Mouse (Mus musculus): ENCODE results near the gene Zscan22. TPM values are rescaled to one million over a fixed set of nuclear protein-coding genes. Genes with fewer than 3 reads are reported as not detected.

Gene Zscan22
- total and polyA plus RNA-seq, 2 experiments from 2014 or later = 2.5 to 7.7 TPM

DNA sequence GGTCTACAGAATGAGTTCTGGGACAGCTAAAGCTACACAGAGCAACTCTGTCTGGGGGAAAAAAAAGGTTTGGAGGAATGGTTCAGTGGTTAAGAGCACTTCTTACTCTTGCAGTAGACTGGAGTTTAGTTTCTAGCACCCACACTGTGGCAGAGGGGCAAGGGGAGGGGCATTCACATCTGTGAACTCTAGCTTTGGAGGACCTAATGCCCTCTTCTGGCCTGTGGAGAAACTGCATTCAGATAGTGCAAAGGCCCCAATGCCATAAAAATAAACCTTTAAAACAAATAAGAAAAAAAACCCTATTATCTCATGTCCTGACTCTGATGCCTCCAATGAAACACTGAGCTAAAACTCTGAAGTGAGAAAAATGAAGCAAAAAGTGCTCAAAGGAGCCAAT is 45.9 kb downstream of the Zscan22 start:
- Histone ChIP-seq H3K4me3 (ENCODE audit: low read length) (no peak overlapping the region), H3K4me1 (ENCODE audit: insufficient read depth, low read length) (no peaks in the 10 kb centered on the region), H3K36me3 (ENCODE audit: insufficient read depth, low read length) (no peaks in the 10 kb centered on the region), H3K27ac (no peak overlapping the region), H3K9ac (replicated peaks; ENCODE audit: low read length) (no peak overlapping the region), H3K9me3 (ENCODE audit: low read length) (no peaks in the 10 kb centered on the region), H3K4me2 (ENCODE audit: low read depth, low read length) (no peak overlapping the region), H3K27me3 (ENCODE audit: insufficient read depth, low read length) (no peaks in the 10 kb centered on the region)
- ATAC-seq (no peak), DNase-seq (ENCODE audit: low spot score) (no peak)
- TF ChIP-seq CTCF (IDR thresholded peaks at IDR 0.05; ENCODE audit: low read depth) = peak; percentile 39

DNA sequence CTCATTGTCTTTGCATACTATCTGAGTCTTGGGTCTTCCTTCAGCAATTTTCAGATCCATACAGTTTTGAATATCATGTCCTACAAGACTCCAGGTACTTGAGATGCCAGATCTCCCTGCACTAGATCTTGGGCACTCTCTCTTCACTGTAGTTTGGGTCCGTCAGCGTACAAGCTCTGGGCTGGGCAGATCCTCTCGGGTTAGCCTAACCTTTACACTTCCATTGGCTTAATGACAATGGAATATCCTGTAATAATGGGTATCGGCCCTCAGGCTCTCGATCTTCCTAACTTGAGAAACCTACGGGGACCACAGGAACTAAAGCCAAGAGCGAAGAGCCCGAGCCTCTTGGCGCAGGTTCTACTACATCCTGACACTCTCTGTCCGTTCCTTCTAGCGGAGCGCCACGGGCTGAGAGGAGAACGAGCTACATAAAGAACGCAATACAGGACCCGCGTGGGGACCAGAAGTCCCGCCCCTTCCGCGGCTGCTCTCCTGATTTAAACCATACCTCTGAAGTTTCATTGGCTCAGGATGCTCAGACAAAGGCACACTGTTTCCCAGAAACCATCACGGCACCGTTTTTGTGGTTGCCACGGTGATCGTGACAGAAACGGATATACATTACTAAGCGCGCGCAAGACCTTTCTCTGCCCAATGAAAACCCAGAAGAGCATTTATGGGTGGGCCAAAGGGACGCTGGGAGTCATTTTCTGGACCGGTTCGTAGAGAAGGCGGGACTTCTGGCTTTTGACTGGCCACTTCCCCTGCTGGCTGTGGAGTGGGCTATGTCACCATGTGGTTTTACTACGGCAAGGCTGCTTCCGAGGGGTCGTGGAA is 51.6 kb downstream of the Zscan22 start:
- H3K9me3 ChIP-seq (ENCODE audit: low read length) = no peaks in the 10 kb centered on the region
- ATAC-seq = peak; percentile 98
- TF ChIP-seq CTCF (IDR thresholded peaks at IDR 0.05; ENCODE audit: low read depth) = peak; percentile 27
- WGBS = 8% methylated on average over 35 of the region's 35 CpGs
- peak; percentile 98 for DNase-seq (ENCODE audit: low spot score)
- peak overlapping the region; percentile 89 for H3K4me2 ChIP-seq (ENCODE audit: low read depth, low read length)
- peak overlapping the region; percentile 40 for H3K4me3 ChIP-seq (ENCODE audit: low read length)
- no peaks in the 10 kb centered on the region for H3K36me3 ChIP-seq (ENCODE audit: insufficient read depth, low read length)
- peaks cover 5% of the 10 kb centered on the region; the same call in 1 of the 2 replicates for H3K4me1 ChIP-seq (ENCODE audit: insufficient read depth, low read length)
- H3K27me3 ChIP-seq (ENCODE audit: insufficient read depth, low read length) = no peaks in the 10 kb centered on the region
- H3K27ac ChIP-seq = peak overlapping the region; percentile 82
- peak overlapping the region; percentile 56 for H3K9ac ChIP-seq (replicated peaks; ENCODE audit: low read length)

DNA sequence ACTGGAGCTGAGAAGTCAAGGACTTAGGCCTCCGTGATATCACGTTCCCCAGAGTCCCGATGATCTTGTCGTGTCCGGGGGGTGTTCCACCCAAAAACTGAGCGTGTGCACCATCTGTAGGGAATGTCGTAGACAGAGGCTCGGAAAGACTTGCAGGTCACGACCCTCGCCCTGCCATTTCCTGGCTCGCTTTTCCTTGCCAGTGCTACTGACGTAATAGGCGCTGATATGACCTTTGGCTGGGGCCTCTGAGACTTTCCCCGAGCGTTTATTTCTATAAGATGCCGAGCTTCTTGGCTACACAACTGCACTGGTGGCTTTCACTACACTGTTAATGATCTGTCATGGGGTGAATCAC is 52.2 kb downstream of the Zscan22 start:
- Histone ChIP-seq H3K9ac (replicated peaks; ENCODE audit: low read length) (peak overlapping the region; percentile 56), H3K4me3 (ENCODE audit: low read length) (peak overlapping the region; percentile 40), H3K27me3 (ENCODE audit: insufficient read depth, low read length) (no peaks in the 10 kb centered on the region), H3K4me2 (ENCODE audit: low read depth, low read length) (peak overlapping the region; percentile 89), H3K36me3 (ENCODE audit: insufficient read depth, low read length) (no peaks in the 10 kb centered on the region), H3K27ac (peak overlapping the region; percentile 76), H3K9me3 (ENCODE audit: low read length) (no peaks in the 10 kb centered on the region), H3K4me1 (ENCODE audit: insufficient read depth, low read length) (peaks cover 5% of the 10 kb centered on the region; the same call in 1 of the 2 replicates)
- no peak for ATAC-seq
- DNase-seq (ENCODE audit: low spot score) = no peak
- TF ChIP-seq CTCF (IDR thresholded peaks at IDR 0.05; ENCODE audit: low read depth) = no peak
- WGBS = 10% methylated on average over 16 of the region's 16 CpGs

DNA sequence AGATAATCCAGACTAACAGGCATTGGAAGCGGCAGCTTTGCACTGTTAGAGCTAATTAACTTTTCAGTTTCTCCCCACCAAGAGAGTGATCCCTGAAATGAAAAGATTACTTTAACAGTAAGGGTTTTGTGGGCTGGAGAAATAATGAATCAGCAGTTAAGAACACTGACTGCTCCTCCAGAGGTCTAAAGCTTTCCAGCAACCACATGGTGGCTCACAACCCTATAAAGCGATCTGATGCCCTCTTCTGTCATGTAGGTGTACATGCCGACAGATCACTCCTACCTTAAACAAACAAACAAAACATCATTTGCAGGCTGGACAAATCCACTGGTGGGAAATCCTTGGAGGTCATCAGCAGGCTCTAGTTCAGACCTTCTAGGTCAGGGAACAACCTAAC is 57.3 kb downstream of the Zscan22 start:
- ATAC-seq = peak; percentile 62; the same call in 1 of the 2 replicates
- peak; percentile 61 for TF ChIP-seq CTCF (IDR thresholded peaks at IDR 0.05; ENCODE audit: low read depth)
- WGBS = 56% methylated on average over 3 of the region's 3 CpGs
- H3K9ac ChIP-seq (replicated peaks; ENCODE audit: low read length) = no peak overlapping the region
- no peak overlapping the region for H3K4me2 ChIP-seq (ENCODE audit: low read depth, low read length)
- H3K36me3 ChIP-seq (ENCODE audit: insufficient read depth, low read length) = no peaks in the 10 kb centered on the region
- no peaks in the 10 kb centered on the region for H3K27me3 ChIP-seq (ENCODE audit: insufficient read depth, low read length)
- DNase-seq (ENCODE audit: low spot score) = peak; percentile 45
- H3K9me3 ChIP-seq (ENCODE audit: low read length) = no peaks in the 10 kb centered on the region
- peaks cover 4% of the 10 kb centered on the region; the same call in 1 of the 2 replicates for H3K4me1 ChIP-seq (ENCODE audit: insufficient read depth, low read length)
- no peak overlapping the region for H3K27ac ChIP-seq
- no peak overlapping the region for H3K4me3 ChIP-seq (ENCODE audit: low read length)

DNA sequence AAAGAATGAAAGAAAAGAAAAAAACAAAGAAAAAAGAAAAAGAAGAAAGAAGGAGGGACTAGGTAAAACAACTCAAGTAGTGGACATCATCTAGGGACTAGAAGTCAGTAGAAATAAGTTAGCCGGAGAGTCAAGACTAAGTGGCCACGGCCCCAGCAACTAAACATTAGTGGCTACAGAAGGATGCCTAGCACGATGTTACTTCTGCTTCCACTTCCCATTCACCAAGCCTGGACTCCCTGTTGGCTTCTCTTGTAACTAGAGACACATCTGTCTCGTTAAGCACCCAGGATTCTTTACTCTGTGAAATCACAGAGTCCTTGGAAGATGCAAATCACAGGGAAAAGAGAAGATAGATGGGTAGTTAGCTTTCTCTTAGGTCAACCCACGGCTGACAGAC is 59.9 kb downstream of the Zscan22 start:
- Histone ChIP-seq H3K4me1 (ENCODE audit: insufficient read depth, low read length) (no peaks in the 10 kb centered on the region), H3K36me3 (ENCODE audit: insufficient read depth, low read length) (no peaks in the 10 kb centered on the region), H3K27me3 (ENCODE audit: insufficient read depth, low read length) (no peaks in the 10 kb centered on the region), H3K9me3 (ENCODE audit: low read length) (no peaks in the 10 kb centered on the region), H3K4me3 (ENCODE audit: low read length) (no peak overlapping the region), H3K9ac (replicated peaks; ENCODE audit: low read length) (no peak overlapping the region), H3K27ac (no peak overlapping the region), H3K4me2 (ENCODE audit: low read depth, low read length) (no peak overlapping the region)
- DNase-seq (ENCODE audit: low spot score) (no peak), ATAC-seq (no peak)
- 71% methylated on average over 5 of the region's 5 CpGs for WGBS
- no peak for TF ChIP-seq CTCF (IDR thresholded peaks at IDR 0.05; ENCODE audit: low read depth)

Other genes with a start within 250 kb of the Zscan22 start
- gene Vmn2r55, start 212.8 kb upstream of the Zscan22 start, total RNA-seq (2014; rRNA removed) = not detected in 2 replicates
- gene Vmn2r55, start 212.8 kb upstream of the Zscan22 start, polyA plus RNA-seq (2015; fragmentation: Nextera tagmentation; extraction: Ambion mirVana) = not detected in 2 replicates
- gene Vmn2r56, start 162.8 kb upstream of the Zscan22 start, total RNA-seq (2014; rRNA removed) = 0.04 and 0.10 TPM in 2 replicates
- gene Vmn2r56, start 162.8 kb upstream of the Zscan22 start, polyA plus RNA-seq (2015; fragmentation: Nextera tagmentation; extraction: Ambion mirVana) = 0.03 TPM in 1 of 2 replicates, not detected in the other
- gene Zscan18, start 94.2 kb upstream of the Zscan22 start, total RNA-seq (2014; rRNA removed) = 17.3 and 18.1 TPM in 2 replicates
- gene Zscan18, start 94.2 kb upstream of the Zscan22 start, polyA plus RNA-seq (2015; fragmentation: Nextera tagmentation; extraction: Ambion mirVana) = 19.6 and 20.0 TPM in 2 replicates
- 10.7 and 14.8 TPM in 2 replicates for gene Zfp329, start 79.0 kb upstream of the Zscan22 start, total RNA-seq (2014; rRNA removed)
- 17.1 and 17.2 TPM in 2 replicates for gene Zfp329, start 79.0 kb upstream of the Zscan22 start, polyA plus RNA-seq (2015; fragmentation: Nextera tagmentation; extraction: Ambion mirVana)
- 15.2 and 31.8 TPM in 2 replicates for gene Zfp110, start 63.1 kb upstream of the Zscan22 start, total RNA-seq (2014; rRNA removed)
- 16.6 and 18.1 TPM in 2 replicates for gene Zfp110, start 63.1 kb upstream of the Zscan22 start, polyA plus RNA-seq (2015; fragmentation: Nextera tagmentation; extraction: Ambion mirVana)
- 7.7 and 10.7 TPM in 2 replicates for gene Zfp128, start 16.6 kb upstream of the Zscan22 start, total RNA-seq (2014; rRNA removed)
- 1.9 and 2.1 TPM in 2 replicates for gene Zfp128, start 16.6 kb upstream of the Zscan22 start, polyA plus RNA-seq (2015; fragmentation: Nextera tagmentation; extraction: Ambion mirVana)
- 1,864 and 2,267 TPM in 2 replicates for gene Rps5, start 24.5 kb downstream of the Zscan22 start, total RNA-seq (2014; rRNA removed)
- gene Rps5, start 24.5 kb downstream of the Zscan22 start, polyA plus RNA-seq (2015; fragmentation: Nextera tagmentation; extraction: Ambion mirVana) = 646 and 658 TPM in 2 replicates
- gene Rnf225, start 29.6 kb downstream of the Zscan22 start, total RNA-seq (2014; rRNA removed) = 2.5 and 3.0 TPM in 2 replicates
- gene Rnf225, start 29.6 kb downstream of the Zscan22 start, polyA plus RNA-seq (2015; fragmentation: Nextera tagmentation; extraction: Ambion mirVana) = 1.1 TPM in 2 replicates
- 25.5 and 30.1 TPM in 2 replicates for gene Zfp324, start 68.0 kb downstream of the Zscan22 start, total RNA-seq (2014; rRNA removed)
- gene Zfp324, start 68.0 kb downstream of the Zscan22 start, polyA plus RNA-seq (2015; fragmentation: Nextera tagmentation; extraction: Ambion mirVana) = 6.8 and 7.1 TPM in 2 replicates
- 8.9 and 10.9 TPM in 2 replicates for gene Zfp446, start 80.0 kb downstream of the Zscan22 start, total RNA-seq (2014; rRNA removed)
- gene Zfp446, start 80.0 kb downstream of the Zscan22 start, polyA plus RNA-seq (2015; fragmentation: Nextera tagmentation; extraction: Ambion mirVana) = 7.6 and 7.9 TPM in 2 replicates
- 1.1 and 1.7 TPM in 2 replicates for gene Slc27a5, start 100.4 kb downstream of the Zscan22 start, total RNA-seq (2014; rRNA removed)
- gene Slc27a5, start 100.4 kb downstream of the Zscan22 start, polyA plus RNA-seq (2015; fragmentation: Nextera tagmentation; extraction: Ambion mirVana) = 0.29 and 0.30 TPM in 2 replicates
- gene Trim28, start 101.3 kb downstream of the Zscan22 start, total RNA-seq (2014; rRNA removed) = 483 and 563 TPM in 2 replicates
- 176 and 184 TPM in 2 replicates for gene Trim28, start 101.3 kb downstream of the Zscan22 start, polyA plus RNA-seq (2015; fragmentation: Nextera tagmentation; extraction: Ambion mirVana)
- gene Zbtb45, start 112.2 kb downstream of the Zscan22 start, total RNA-seq (2014; rRNA removed) = 41.6 and 47.6 TPM in 2 replicates
- 23.9 and 24.6 TPM in 2 replicates for gene Zbtb45, start 112.2 kb downstream of the Zscan22 start, polyA plus RNA-seq (2015; fragmentation: Nextera tagmentation; extraction: Ambion mirVana)
- gene Chmp2a, start 137.0 kb downstream of the Zscan22 start, total RNA-seq (2014; rRNA removed) = 59.7 and 68.0 TPM in 2 replicates
- gene Chmp2a, start 137.0 kb downstream of the Zscan22 start, polyA plus RNA-seq (2015; fragmentation: Nextera tagmentation; extraction: Ambion mirVana) = 188 and 202 TPM in 2 replicates
- 320 and 345 TPM in 2 replicates for gene Ube2m, start 140.5 kb downstream of the Zscan22 start, total RNA-seq (2014; rRNA removed)
- 140 and 153 TPM in 2 replicates for gene Ube2m, start 140.5 kb downstream of the Zscan22 start, polyA plus RNA-seq (2015; fragmentation: Nextera tagmentation; extraction: Ambion mirVana)
- gene Mzf1, start 156.9 kb downstream of the Zscan22 start, total RNA-seq (2014; rRNA removed) = 9.6 and 11.5 TPM in 2 replicates
- gene Mzf1, start 156.9 kb downstream of the Zscan22 start, polyA plus RNA-seq (2015; fragmentation: Nextera tagmentation; extraction: Ambion mirVana) = 7.7 and 8.7 TPM in 2 replicates
- 0.43 and 0.58 TPM in 2 replicates for gene Vmn1r85, start 197.4 kb downstream of the Zscan22 start, total RNA-seq (2014; rRNA removed)
- gene Vmn1r85, start 197.4 kb downstream of the Zscan22 start, polyA plus RNA-seq (2015; fragmentation: Nextera tagmentation; extraction: Ambion mirVana) = 0.25 and 0.28 TPM in 2 replicates
- not detected in 2 replicates for gene Vmn1r86, start 222.1 kb downstream of the Zscan22 start, total RNA-seq (2014; rRNA removed)
- not detected in 2 replicates for gene Vmn1r86, start 222.1 kb downstream of the Zscan22 start, polyA plus RNA-seq (2015; fragmentation: Nextera tagmentation; extraction: Ambion mirVana)
- not detected in 2 replicates for gene Vmn1r87, start 242.3 kb downstream of the Zscan22 start, total RNA-seq (2014; rRNA removed)
- not detected in 2 replicates for gene Vmn1r87, start 242.3 kb downstream of the Zscan22 start, polyA plus RNA-seq (2015; fragmentation: Nextera tagmentation; extraction: Ambion mirVana)